Mouse (Mus musculus) CH12.LX (cell line): ENCODE measurements at regions not wholly inside any gene's neighbourhood (a gene's known extent, or its start where the extent isn't known, plus 50 kb on each side); places are given as distances from the start of the nearest gene placed in this dataset.
A peak's percentile ranks its signal among the peaks of the same experiment; 100 is the strongest.

Experiments
- CTCF ChIP-seq, 2 experiments: IDR thresholded peaks in 1 of 2; conservative IDR thresholded peaks in 1 of 2; 2 replicates each; pipeline ENCODE4 v1.5.1; 2011 to 2012; ENCODE audit warnings: low read depth in 2 of 2, low read length in 2 of 2, improper control_type of control experiment in 1 of 2, inconsistent platforms in 1 of 2, mild to moderate bottlenecking in 1 of 2, moderate library complexity in 1 of 2
- GABPA ChIP-seq: IDR thresholded peaks from 2 replicates; pipeline ENCODE4 v1.6.1; 2012; ENCODE audit warnings: low read depth, low read length, improper control_type of control experiment, inconsistent platforms; ENCODE audit not compliant: insufficient replicate concordance
- HCFC1 ChIP-seq: IDR thresholded peaks from 2 replicates; pipeline ENCODE4 v1.6.1; 2012; ENCODE audit warnings: low read depth, mild to moderate bottlenecking, inconsistent platforms, low read length, improper control_type of control experiment
- MEF2A ChIP-seq: IDR thresholded peaks from 2 replicates; pipeline ENCODE4 v1.6.1; 2014; ENCODE audit warnings: low read depth, mild to moderate bottlenecking, inconsistent platforms, low read length, improper control_type of control experiment, borderline replicate concordance
- MYC ChIP-seq: IDR thresholded peaks from 2 replicates; pipeline ENCODE4 v1.6.1; 2011; ENCODE audit warnings: low read depth, mild to moderate bottlenecking, improper control_type of control experiment, low read length
- POLR2A ChIP-seq: IDR thresholded peaks from 2 replicates; pipeline ENCODE4 v1.6.1; 2011; ENCODE audit warnings: low read depth, mild to moderate bottlenecking, improper control_type of control experiment, low read length
- UBTF ChIP-seq: IDR thresholded peaks from 2 replicates; pipeline ENCODE4 v1.6.1; 2012; ENCODE audit warnings: low read depth, mild to moderate bottlenecking, inconsistent platforms, low read length, improper control_type of control experiment, moderate library complexity

GRCm38 (mm10) chr3:103432254-103432653 is 142.8 kb upstream of the Syt6 start:
- TF ChIP-seq CTCF (conservative IDR thresholded peaks at IDR 0.05 in 1 of 2, IDR thresholded peaks at IDR 0.05 in 1 of 2; ENCODE audit: low read depth in 2 of 2, low read length in 2 of 2) (peak in 1 of 2 experiments; percentile 47; a peak in 2 of 4 replicates), MEF2A (no peak), UBTF (no peak), GABPA (no peak), POLR2A (no peak), HCFC1 (no peak), MYC (no peak)
